Mouse (Mus musculus) embryo, embryonic 9.5 days (tissue): ENCODE results near the gene Cd177.
A peak's percentile ranks its signal among the peaks of the same experiment; 100 is the strongest.
"Not testable (repeated sequence)": the region's sequence is repeated elsewhere in the genome, so short reads cannot be mapped to it uniquely, and the experiment has no call there.

Experiments used
- DNase-seq: peaks from one replicate; pipeline ENCODE4 v3.0.0-alpha.2; 2017; ENCODE audit errors: extremely low spot score

The Cd177 gene

DNA sequence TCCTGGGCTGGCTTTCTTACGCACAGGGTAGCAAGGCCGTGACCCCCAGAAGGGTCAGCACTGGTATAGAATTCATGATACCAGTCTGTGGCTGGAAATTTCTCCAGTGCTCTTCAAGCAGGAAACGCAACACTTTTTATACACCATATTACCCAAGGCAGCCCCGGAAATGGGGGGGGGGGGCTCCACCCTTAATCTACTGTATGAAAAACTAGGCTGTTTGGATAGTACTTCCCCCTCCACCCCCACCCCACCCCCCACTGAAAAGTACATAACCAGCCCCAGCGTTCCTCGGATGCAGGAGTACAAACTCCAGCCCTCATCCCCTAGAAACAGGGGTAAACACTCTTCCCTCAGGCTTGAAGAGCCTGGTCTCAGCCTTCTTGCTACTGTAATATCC is at the start of gene Cd177:
TSS of gene Cd177 (minus strand) at position 101 of the 400 bp plus-strand sequence.
- no peak for DNase-seq

DNA sequence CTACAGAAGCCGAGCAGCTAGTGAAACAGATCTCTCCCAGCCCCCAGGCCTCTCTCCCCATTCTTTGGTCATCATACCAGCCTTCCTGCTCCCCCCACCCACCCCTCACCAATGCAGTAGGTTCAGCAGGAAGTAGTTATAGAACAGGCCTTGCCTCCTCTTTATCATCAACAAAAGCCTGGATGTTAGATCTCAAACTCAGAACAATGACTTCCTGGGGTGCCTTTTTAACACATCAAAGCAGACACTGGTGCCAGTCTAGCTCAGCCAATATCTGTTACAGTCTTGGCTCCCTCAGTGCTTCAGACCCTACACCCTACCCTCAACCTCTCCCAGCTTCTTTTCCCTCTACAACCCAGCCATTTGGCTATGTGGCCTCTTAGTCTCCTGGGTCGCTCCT is 48.9 kb upstream of the Cd177 start:
- DNase-seq, result no peak

DNA sequence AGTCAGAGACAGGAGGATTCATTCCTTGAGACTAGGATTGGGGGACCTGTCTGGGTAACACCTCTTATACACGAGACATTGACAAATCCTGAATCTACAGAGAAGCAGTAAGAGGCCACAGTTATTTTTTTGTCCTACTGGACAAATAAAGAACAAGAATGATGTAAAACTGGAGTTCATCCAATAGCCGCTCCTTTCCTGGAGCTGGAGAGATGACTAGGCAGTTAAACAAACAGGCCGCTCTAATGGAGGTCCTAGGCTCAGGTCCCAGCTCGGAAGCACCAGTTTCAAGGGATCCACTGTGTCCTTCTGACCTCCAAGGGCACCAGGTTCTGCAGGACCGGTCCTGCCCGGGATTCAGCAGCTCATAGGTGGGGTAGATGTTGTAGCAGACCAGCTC is 44.7 kb upstream of the Cd177 start:
- no peak for DNase-seq

DNA sequence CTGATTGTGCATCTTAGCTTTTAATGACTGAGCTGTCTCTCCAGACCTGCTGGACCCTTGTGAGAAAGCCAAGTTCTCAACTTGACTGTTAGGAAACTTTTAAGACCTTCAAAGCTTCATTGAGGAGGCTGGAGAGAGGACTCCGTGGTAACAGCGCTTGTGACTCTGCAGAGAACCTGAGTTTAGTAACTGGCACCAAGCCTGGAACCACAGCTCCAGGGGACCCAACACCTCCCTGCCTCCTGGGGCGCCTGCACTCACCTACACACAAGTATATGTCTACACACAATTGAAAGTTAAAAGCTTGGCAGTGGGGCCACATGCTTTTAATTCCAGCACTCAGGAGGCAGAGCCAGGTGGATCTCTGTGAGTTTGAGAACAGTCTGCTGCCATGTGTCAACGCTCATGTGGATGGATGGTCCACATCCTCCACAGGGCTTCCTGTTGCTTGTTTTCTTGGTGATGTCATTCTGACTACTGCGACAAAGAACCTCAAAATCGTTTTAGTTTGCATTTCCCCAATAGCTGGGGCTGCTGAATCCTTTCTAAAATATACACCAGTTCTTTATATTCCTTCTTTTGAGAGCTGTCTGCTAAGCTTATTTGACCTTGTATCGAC is 42.1 kb upstream of the Cd177 start:
- DNase-seq, result no peak

DNA sequence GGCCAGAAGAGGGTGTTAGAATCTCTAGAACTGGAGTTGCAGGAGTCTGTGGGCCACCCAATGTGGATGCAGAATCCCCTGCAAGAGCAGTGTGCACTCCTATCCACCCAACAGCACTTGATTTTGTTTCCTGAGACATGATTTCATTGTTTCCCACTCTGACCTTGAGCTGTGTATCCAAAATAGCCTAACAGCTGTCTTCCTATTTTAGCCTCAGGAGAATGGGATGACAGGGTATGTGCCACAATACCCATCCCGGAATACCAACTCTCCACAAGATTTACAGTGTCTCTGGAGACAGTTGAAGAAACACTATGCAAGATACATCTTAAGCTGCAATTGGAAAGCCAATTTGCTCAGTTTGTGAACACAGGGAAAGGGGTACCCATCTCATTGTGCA is 37.8 kb upstream of the Cd177 start:
- no peak for DNase-seq

DNA sequence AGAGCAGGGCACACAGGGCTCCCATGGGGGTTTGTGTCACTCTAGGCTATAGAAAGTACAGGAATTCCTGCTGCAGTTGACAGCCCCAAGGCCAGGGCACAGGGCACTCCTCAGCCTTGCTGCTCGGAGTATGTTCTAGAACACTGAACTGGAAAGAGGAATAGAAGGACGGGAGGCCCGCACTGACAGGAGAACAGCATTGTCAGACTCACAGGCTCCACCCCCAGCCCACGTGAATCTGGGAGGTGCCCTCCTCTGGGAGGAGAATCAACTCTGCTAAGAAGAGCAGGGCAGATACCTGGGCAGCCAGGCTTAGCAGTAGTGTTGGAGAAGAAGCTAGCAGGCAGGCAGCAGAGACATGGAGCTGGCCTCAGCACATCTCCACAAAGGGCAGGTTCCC is 16.8 kb upstream of the Cd177 start, which contains the start of gene Ceacam10:
TSS of gene Ceacam10 (plus strand) at position 289 of the 400 bp plus-strand sequence.
- DNase-seq, result peak; percentile 2

DNA sequence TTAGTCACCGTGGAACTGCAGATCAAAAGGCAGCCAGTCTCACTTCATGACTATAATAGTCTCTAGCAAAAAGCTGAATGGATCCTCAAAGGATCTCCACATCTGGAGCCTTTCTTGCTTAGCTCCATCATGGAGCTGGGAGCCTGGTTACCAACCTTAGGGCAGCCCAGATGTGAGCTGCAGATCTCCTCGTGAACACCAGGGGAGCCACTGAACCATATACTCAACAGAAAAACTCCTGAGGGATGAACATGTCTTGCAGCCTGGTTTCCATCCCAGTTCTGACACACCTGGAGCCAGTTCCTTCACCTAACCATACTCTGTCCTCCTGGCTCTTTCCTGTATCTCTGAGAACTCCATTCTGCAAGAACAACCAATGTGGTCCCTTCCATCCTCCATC is 16.0 kb upstream of the Cd177 start:
- DNase-seq, result no peak

DNA sequence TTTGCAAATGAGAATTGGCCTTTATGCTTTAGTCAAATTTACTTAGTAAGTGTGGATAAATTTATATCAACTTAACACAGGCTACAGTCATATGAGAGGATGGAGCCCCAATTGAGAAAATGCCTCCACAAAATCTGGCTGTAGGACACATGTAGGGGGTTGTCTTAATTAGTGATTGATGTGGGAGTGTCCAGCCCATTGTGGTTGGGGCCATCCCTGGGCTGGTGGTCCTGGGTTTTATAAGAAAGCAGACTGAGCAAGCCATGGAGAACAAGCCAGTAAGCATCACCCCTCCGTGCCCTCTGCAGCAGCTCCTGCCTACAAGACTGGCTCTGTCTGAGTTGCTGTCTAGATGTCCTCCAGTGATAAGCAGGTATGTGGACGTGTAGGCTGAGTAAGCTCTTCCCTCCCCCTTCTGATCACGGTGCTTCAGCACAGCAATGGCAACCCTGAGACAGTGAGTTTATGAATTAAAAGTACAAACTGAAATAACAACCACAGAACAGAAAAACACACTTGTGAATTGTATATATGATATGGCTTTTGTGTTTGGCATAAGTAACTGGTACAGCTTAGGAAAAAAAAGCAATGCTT is 13.9 kb upstream of the Cd177 start:
- DNase-seq, result no peak

DNA sequence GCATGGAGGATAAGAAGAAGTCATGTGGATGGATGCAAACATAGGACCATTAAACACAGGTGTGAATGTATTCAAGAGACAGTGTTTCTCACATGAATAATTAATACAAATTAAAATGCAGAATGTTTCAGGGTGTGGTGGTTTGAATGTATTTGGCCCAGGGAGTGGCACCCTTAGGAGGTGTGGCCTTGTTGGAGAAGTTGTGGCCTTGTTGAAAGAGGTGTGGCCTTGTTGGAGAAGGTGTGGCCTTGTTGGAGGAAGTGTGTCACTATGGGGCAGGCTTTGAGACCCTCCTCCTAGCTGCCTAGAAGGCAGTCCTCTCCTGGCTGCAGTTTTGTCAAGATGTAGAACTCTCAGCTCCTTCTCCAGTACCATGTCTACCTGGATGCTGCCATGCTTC is 11.2 kb upstream of the Cd177 start:
- no peak for DNase-seq

DNA sequence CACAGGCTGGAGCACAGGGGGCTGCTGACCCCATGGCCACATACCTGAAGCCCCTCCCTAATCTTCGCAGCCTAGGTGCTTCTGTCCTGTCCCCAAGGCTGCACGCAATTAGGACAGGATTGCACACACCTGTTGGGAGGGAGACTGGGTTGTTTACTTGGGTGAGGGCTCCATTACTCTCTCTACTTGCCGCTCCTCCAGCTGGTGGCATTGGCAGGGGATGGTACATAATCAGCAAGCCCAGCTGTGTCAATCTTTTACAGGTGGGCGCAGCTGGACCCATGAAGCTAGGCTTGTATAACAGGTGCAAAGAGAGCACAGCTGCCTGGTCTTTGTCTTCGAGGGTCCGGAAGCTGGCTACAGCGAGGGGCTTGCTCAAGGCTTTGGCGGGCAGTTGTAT is 2.5 kb upstream of the Cd177 start:
- no peak for DNase-seq

DNA sequence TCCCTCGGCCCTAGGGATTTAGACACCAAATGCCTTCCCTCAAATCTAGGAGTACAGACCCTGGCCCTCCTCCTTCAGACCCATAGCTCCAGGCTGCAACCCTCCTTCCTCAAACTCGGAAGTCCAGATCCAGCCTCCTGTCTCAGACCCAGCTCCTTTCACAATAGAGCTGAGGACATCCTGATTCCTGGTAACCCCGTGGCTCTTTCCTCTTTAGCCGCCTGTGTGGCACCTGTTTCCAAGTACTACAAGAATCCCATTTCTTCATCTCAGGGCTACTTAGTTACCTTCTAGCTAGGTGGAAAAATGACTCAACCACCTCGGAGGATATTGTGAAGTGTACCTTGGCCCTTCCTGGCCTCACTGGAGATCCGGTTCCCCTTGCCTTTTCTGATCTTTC is 1.1 kb upstream of the Cd177 start:
- no peak for DNase-seq

DNA sequence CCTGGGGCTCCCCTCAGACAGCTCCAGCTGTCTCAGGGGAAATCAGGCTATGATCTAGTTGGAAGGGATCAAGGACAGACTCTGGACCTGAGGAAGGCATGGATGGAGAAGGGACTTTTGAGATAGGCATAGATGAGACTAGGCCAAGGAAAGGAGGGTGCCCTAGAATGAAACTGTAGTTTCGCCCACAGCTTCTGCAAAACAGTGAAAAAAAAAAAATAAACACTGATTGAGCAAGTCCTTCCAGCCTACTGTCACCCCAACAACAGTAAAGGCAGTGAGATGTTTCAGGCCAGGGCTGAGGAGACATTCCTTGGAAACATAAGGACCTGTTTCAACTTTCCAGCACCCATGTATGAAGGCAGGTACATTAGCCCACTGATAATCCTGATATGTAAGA is 1.6 kb downstream of the Cd177 start:
- DNase-seq, result no peak

DNA sequence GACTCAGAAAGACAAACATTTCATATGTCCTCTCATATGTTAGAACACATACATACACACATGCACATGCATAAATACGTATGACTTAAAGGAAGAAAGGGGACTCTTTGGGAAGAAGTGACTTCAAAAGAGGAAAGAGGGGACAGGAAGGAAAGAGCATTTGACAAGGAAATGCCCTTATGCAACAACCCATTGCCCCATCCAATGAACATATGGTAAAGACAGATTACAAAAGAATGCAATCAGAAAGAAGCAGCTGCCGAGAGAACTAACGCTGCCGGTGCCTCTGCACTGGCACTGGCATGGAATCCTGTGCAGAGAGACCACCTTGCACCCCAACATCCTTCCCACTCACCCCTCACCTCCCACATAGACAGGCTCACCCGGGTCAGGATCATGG is 6.6 kb downstream of the Cd177 start:
- DNase-seq, result no peak

DNA sequence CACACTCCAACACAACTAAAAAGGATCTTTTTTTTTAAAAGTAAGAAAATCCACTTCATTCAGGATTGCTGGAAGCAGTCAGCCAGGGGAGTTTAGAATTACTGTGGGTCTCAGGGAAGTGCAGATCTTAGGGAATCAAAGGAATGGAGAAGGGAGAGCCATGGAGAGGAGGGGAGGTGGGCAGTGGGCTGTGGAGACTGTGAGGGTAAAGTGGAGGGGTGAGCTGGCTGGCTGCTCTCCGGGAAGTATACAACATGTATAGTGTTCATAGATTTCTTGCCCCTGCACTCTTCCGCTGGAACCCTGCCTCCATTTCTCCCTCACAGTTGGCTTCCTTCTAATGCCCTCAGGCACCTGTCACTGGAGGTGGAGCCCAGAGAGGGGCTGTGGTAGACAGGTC is 8.5 kb downstream of the Cd177 start:
- DNase-seq, result no peak

DNA sequence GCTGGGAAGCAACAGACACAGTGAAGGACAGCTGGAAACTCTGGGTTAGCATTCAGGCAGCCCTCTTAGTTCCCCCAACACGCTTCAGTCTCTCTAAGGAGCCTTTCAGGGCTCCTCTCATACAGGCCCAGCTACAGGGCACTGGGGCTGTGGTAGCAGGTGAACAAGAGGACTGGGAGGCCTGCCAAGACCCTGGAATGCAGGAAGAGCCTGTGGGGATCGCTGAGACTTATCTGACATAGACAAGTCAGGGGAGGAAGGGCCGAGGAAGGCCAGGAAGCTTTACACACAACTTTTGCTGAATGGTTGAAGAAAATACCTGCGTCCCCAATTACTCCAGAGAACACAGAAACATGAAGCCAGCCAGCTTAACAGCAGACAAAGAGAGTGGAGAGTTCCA is 9.4 kb downstream of the Cd177 start:
- DNase-seq, result no peak

DNA sequence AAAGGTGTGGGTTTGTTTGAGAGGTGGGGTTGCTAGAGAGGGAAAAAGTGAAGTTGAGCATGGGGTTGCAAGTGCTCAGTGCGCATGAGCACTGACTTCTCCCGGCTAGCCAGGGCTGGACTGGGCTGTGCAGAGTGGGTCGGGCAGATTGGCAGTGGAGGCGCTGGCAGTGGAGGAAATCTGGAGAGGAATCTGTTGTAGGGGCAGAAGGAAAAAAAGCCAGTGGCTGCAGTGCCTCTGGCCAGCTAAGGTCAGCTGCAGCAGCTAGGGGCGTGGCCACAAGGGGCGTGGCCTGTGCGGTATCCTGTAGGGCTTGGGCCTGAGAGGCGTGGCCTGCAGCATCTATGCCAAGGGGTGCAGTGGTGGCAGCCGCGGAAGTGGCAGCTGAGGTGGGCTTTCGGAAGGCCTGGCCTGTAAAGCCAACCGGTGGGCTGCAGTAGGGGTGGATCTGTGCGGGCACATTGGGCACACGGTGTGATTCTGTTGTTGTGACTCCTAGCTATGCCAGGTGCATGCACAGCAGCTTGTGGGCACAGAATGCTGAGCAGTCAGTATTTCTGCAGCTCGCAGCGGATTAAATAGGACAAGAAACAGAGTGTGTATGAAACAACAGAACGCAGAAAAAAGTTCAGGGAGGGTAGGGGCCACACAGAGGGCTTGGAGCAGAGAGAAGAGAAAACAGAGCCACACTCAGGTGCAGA is 24.0 kb downstream of the Cd177 start:
- peak; percentile 64 for DNase-seq

DNA sequence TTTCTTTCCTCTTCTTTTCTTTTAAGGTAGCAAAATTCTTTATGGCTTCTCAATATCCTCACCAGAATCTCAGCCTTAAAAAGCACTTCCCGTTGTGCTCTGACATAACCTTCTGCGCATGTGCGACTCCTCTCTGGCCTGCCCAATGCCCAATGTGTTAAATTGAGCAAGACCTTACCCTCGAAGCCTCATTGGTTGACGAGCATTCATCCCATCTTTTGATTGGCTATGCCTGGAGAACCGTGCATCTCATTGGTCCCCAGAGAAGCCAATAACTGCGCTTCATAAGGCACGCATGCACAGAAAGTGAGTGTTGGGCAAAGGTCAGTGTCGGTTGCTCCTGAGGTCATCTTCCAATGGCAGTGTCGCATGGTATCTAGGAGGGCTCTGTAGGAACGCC is 33.3 kb downstream of the Cd177 start, which contains the start of gene Gm4763:
TSS of gene Gm4763 (minus strand) at position 101 of the 400 bp plus-strand sequence.
- not testable (repeated sequence) for DNase-seq

DNA sequence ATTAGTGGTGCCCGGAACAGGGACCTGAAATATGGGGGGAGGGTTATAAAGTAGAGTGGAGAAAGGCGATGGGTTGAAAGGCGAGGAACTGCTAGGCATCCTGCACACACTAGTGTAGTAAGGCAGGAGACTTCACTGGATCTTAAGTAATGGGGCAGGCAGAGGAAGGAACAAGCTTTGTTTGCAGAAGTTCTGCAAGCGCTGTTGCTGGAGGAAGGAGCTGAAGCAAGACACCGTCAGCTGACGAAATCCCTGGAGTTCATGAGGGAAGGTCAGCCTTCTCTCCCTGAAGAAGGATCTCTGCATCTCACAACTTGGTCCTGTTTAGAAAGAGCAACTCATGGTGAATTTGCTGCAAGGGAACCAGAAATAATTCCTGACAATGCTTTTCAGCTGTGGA is 45.1 kb downstream of the Cd177 start:
- DNase-seq, result no peak

DNA sequence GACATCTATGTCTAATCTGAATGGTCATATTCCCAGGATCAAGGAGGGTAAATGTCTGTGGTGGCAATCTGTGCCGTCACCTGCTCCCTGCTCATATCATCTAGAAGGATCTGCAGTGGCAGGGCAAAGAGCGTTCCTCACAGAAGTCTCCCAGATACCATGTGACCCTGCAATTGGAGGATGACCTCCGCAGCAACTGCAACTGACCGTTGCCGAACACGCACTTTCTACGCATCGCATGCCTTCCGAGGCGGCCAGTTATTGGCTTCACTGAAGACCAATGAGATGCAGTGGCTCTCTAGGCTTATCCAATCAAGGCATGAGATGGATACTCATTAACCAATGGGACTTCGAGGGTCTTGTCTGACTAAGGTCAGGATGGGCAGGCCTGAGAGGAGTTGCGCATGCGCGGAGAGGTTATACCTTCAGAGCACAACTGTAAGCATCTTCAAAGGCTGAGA is 51.2 kb downstream of the Cd177 start, which contains the start of gene BC049730:
TSS of gene BC049730 (plus strand) at position 411 of the 461 bp plus-strand sequence.
- no peak for DNase-seq

DNA sequence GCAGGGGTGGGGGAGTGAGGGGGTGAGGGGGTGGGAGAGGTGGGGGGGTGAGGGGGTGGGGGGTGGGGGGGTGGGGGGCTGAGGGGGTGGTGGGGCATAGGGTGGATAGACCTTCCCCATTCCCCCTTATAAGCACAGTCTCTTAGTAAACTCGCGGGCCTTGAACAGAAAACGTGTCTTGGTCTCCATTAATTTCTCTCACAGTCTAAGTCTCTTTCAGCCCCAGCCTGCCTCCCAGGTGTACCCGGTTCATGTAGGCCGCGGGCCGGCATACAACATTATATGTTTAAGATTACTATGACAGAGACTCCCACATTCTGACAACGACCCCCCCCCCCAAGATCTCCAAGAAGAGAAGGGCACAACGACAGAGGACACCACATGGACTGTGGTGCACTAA is 57.3 kb downstream of the Cd177 start:
- not testable (repeated sequence) for DNase-seq

DNA sequence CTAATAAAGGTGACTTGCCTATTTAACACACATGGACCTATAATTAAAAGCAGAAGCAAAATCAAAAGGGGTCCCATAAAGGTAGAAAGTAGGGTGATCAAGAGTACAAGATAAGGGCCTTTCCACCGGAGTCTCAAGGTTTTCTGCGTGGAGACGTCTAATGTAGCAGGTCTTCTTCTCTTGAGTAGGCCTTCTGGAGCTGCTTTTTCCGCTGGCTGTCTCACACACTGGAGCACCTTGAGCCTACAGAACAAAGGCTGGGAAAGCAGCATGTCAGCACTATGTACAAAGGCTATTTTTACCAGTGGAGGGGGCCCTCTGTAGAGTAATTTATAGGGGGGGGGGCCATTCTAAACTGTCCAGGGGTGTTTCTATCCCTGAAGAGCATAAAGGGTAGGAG is 62.2 kb downstream of the Cd177 start:
- DNase-seq, result not testable (repeated sequence)
